Mouse (Mus musculus) adrenal gland, postnatal 36 days (tissue): ENCODE measurements around the gene Dmrtb1. TPM values are rescaled to one million over a fixed set of nuclear protein-coding genes. Genes with fewer than 3 reads are reported as not detected.

Source experiments
- DNase-seq, 2 experiments: peaks; one replicate each; pipeline ENCODE4 v3.0.0; 2021; ENCODE audit warnings: mixed read lengths in 1 of 2
- total RNA-seq, 2 experiments: library from RNA; stranded (reverse); gene quantifications; 2 replicates each; pipeline ENCODE4 v1.2.3; 2021

The Dmrtb1 gene
- total RNA-seq, 2 experiments from 2014 or later = not detected

GRCm38 (mm10) chr4:107680311-107681098 lies 3.5 kb downstream of the Dmrtb1 start:
- no peak for DNase-seq

DNA sequence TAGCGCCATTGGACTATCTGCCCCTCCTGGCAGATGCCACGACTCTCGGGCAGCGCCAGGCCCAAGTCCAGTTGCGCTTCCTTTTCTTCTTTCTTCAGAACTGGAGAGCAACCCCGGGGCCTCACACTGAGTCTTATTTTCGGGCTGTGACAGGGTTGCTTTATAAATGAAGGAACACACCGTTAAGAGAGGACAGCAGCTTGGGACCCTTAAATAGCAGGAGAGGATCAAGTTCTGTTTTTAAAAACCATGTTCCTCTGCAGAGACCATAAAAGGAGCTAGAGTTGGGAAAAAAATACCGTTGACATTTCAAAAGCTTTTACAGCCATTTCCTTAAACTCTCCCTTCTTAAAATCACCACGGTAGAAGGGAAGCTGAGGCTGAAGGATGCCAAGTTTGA lies 8.4 kb downstream of the Dmrtb1 start:
- DNase-seq = no peak

DNA sequence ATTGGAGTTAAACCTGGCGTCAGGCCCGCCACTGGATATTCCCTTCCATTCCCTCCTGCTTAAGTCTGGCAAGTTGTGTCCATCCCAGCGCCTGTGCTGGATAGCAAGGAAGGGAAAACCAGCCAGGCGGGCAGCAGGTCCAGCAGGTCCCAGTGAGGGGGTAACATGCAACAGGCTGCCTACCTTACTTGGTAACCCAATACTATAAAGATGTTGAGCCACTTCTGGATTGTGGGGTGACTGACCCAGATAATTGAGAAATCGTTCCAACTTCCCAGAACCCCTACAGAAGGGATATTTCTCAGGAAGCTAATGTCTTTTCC lies 9.7 kb downstream of the Dmrtb1 start:
- DNase-seq = no peak

DNA sequence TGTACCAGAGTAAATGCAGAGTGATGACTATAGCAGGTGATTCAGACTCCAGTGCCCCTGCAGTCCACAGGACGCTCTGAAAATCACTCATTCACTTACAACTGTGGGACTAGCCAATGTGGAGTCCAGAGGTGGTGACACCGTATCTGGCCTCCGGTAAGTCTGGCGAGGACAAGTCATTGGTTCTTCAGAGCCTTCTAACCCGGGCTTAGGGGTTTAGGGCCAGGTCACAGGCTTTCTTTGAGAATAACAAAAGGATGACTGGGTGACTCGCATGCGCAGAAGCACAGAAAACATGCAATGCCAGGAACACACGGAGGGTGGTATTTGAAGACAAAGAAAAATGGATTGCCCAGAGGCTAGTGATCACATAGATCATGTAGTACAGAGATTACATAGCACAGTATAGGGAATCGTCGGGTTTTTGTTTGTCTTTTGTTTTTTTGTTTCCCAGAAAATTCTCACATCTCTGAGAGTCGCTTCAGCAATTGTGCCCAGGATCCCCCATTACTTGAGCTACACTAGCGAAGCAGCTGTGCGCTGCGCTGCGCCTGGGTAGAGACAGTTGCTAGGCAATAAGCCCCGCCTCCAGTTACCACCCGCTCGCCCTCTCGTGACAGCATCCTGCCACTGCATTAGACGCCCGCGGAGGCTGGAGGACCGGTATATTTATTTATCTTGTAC lies 10.2 kb downstream of the Dmrtb1 start:
- DNase-seq = peak; percentile 81

DNA sequence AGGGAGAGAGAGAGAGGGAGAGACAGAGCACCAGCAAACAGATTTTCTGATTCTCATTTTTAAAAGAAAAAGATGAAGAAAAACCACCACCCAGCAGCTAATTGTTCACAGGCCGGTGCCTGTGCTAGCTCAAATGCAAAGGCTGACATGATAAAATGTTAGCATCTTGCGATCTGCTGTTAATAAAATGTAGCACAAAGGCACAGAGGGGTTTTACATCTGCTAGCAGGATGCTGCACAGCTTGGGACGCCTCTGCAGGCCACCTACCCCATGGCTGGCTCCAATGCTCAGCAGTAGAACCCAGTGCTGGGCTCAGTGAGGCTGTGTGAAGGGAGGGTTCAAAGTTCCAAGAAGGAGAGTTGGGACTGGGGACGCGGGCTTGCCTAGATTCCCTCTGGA lies 13.3 kb downstream of the Dmrtb1 start:
- DNase-seq = no peak

GRCm38 (mm10) chr4:107668514-107668913 lies 15.5 kb downstream of the Dmrtb1 start:
- DNase-seq = no peak

DNA sequence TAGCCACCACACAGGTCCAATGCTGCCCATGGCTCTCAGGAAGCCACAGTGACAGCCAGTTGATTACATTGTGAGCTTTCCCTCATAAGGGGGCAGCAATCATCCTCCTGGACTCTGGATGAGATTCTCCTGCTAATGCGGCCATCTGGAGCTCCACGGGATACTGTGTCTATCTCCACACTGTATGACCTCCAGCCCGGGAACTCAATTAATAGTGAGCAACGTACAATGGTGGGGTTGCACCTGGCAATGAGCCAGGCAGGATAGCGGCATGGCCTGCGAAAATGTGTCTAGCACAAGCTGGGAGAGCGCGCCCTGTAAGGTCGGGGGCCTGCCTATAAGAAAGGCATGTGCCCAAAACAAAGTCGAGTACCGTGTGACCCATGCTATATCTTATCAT lies 23.4 kb downstream of the Dmrtb1 start:
- DNase-seq = no peak

- DNase-seq = no peak
Observed at GRCm38 (mm10) chr4:107653280-107653643, 30.8 kb downstream of the Dmrtb1 start.

DNA sequence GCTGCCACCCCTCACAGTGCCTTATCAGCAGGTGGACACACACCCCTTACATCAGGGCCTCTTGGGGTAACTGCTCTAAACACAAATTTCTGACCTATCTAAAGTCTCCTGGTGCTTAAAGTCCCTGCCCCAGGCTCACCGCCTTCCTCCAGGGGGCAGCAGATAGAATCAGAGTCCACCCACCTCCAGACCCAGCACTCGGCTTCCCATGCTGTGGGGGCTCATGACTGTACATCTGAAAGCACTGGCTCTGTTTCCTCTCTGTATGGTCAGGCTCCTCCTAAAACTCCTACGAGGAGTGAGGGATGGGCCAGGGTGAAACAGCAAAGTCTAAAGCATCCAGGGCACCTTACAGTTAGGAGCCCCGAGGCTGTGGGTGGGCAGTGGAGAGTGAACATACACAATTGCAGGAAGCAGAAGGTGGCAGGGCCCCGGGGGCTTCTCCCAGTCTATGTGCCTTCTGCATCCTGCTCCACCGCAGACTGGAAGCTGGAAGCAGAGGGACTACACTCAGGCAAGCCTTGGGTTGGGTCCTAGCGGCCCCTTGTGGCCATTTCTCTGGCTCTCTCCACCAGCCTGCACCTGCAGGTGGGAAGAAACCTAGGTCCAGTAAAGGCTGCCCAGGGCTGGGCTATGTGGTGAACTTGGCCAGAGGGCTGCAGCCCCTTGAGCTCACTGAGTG lies 31.3 kb downstream of the Dmrtb1 start:
- DNase-seq = peak; percentile 81 to 84

DNA sequence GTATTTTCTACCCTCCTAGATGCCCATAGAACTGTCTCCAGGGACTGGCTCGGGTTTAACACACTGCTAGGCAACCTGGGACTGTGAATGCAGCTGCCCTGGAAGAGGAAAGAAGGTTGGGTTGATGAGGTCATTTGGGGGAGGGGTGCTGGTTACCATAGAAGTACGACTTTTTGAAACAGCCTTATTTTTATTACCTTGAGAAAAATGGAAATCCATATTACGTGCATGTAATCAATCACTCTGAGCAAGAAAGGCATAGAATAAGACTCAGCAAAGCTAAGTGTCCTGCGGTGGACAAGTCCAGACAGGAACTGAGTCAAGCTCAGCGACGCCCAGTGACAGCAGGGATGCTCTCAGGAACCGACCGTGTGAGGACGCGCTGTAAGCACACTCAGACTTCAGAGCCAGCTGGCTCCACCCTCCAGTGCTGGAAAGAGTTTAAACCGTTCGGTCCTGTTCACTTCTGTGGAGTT lies 33.0 kb downstream of the Dmrtb1 start:
- no peak for DNase-seq

GRCm38 (mm10) chr4:107648959-107649485 lies 35.0 kb downstream of the Dmrtb1 start:
- DNase-seq = peak; percentile 31 to 37

- DNase-seq = no peak
Observed at GRCm38 (mm10) chr4:107641624-107642023, 42.4 kb downstream of the Dmrtb1 start.

DNA sequence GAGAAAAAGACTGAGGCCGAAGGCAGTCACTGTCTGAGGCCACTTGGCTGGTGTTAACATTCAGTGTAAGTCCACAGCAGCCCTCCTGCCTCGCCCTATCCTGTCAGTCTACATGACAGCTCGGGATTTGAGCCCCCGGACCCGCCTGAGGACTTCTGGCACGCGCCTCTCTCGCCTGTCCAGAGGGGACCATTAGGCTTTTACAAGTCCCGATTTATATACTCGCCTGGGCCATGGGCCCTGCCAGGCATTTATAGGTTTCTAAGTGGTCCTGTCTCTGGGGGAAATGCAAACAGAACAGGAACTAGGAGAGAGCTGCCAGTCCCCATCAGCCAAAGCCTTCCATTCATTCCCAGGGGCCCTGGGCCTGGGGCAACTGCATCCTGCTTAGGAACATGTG lies 45.7 kb downstream of the Dmrtb1 start:
- no peak for DNase-seq

GRCm38 (mm10) chr4:107637670-107638069 lies 46.4 kb downstream of the Dmrtb1 start:
- DNase-seq = peak; percentile 64 to 65

DNA sequence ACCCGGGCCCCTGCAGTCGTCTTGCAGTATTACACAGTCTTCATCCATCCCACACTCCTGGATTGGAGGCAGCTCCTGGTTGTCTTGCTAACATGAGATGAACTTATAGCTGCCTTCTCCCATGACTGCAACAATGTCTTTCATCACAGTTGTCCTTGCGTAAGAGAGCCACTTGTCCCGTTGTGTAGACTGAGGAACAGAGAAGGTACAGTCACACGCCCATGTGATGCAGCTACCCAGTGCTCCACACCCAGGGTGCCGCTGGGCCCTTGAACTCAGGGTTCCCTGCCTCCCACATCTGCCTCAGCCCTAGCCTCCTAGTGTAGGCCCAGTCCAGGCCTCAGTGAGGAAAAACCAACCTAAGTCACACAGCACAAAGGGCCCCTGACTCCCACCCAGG lies 47.9 kb downstream of the Dmrtb1 start:
- no peak for DNase-seq

GRCm38 (mm10) chr4:107634631-107635030 lies 49.4 kb downstream of the Dmrtb1 start:
- DNase-seq = no peak

GRCm38 (mm10) chr4:107628921-107629411 lies 55.1 kb downstream of the Dmrtb1 start:
- peak; percentile 12 to 40 for DNase-seq

DNA sequence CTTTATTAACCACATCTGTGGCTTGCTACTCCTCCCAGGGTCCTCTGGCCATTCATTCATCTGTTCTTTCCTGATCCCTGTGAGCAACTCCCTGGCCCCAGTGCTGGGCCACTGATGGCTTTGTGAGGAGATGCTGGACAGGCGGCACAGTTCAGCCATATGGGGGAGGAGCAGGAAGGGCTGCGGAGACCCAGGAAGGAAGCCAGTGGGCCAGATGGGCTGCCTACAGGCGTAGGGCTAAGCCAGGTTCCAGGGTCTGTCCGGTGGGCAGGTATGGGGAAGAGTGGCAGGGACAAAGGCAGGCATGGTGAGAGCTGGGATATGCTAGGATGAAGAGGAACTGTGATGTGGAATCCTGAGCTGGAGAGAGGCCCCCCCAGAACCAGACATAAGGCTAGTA lies 55.8 kb downstream of the Dmrtb1 start:
- DNase-seq = no peak
